Mouse (Mus musculus): ENCODE measurements at regions not wholly inside any gene's neighbourhood (a gene's known extent, or its start where the extent isn't known, plus 50 kb on each side); places are given as distances from the start of the nearest gene placed in this dataset.

- TF ChIP-seq CTCF (IDR thresholded peaks at IDR 0.05; ENCODE audit: borderline replicate concordance, insufficient read depth, low read depth, low read length): no peak
- TF ChIP-seq POLR2A (IDR thresholded peaks at IDR 0.05; ENCODE audit: borderline replicate concordance, insufficient read depth, low read length): no peak
Measured at GRCm38 (mm10) chr10:20843277-20843676, 109.1 kb upstream of the Ahi1 start.

Data from cerebellum, adult 2 months (tissue).